Mouse (Mus musculus) ES-E14 (cell line): Measurements from ENCODE around the gene Tpm4. TPM values are rescaled to one million over a fixed set of nuclear protein-coding genes. Genes with fewer than 3 reads are reported as not detected.

Experiments used
- DNase-seq: peaks from one replicate; pipeline ENCODE4 v3.0.0-alpha.2; 2013; ENCODE audit warnings: low read depth, low spot score
- H3K27ac ChIP-seq: 2 replicates; pipeline ENCODE4 v1.5.1; 2012; ENCODE audit warnings: low read depth, mild to moderate bottlenecking, low read length, moderate library complexity, mixed read lengths; ENCODE audit not compliant: poor library complexity, insufficient read depth, severe bottlenecking
- H3K36me3 ChIP-seq: 2 replicates; pipeline ENCODE4 v1.6.1; 2012; ENCODE audit warnings: mild to moderate bottlenecking, low read length, moderate library complexity, mixed read lengths; ENCODE audit not compliant: control insufficient read depth, poor library complexity, insufficient read depth, severe bottlenecking
- H3K4me1 ChIP-seq, 2 experiments: fragments of 150-350 bp in 1 of 2; sonication (generic) in 1 of 2; 2 replicates each; pipeline ENCODE4 v1.6.1; 2012; ENCODE audit warnings: low read length in 2 of 2, mild to moderate bottlenecking in 1 of 2, mixed read lengths in 1 of 2; ENCODE audit not compliant: control insufficient read depth in 2 of 2, insufficient read depth in 2 of 2, poor library complexity in 1 of 2
- H3K4me3 ChIP-seq, 2 experiments: fragments of 150-350 bp in 1 of 2; sonication (generic) in 1 of 2; 2 replicates each; pipeline ENCODE4 v1.5.1; 2012; ENCODE audit warnings: low read length in 2 of 2, low read depth in 1 of 2, mild to moderate bottlenecking in 1 of 2, mixed read lengths in 1 of 2; ENCODE audit not compliant: insufficient read depth in 1 of 2, poor library complexity in 1 of 2, severe bottlenecking in 1 of 2
- H3K9ac ChIP-seq: 2 replicates; pipeline ENCODE4 v1.6.1; 2012; ENCODE audit warnings: low read depth, mild to moderate bottlenecking, low read length, mixed read lengths; ENCODE audit not compliant: poor library complexity, insufficient read depth, severe bottlenecking
- H3K9me3 ChIP-seq: fragments of 150-350 bp; sonication (generic); 2 replicates; pipeline ENCODE4 v1.6.1; 2012; ENCODE audit warnings: low read depth, mild to moderate bottlenecking, low read length; ENCODE audit not compliant: control insufficient read depth, insufficient read depth
- CHD2 ChIP-seq: IDR thresholded peaks from 2 replicates; pipeline ENCODE4 v1.6.1; 2014; ENCODE audit warnings: mild to moderate bottlenecking, low read depth, low read length, inconsistent platforms
- HCFC1 ChIP-seq: IDR thresholded peaks from 2 replicates; pipeline ENCODE4 v1.6.1; 2012; ENCODE audit warnings: low read length, inconsistent platforms, borderline replicate concordance; ENCODE audit not compliant: insufficient read depth
- MAFK ChIP-seq: IDR thresholded peaks from 2 replicates; pipeline ENCODE4 v1.6.1; 2014; ENCODE audit warnings: mild to moderate bottlenecking, low read depth, low read length, inconsistent platforms; ENCODE audit not compliant: insufficient read depth
- ZC3H11A ChIP-seq: IDR thresholded peaks from 2 replicates; pipeline ENCODE4 v1.6.1; 2012; ENCODE audit warnings: low read depth, mild to moderate bottlenecking, inconsistent platforms, low read length, borderline replicate concordance
- ZNF384 ChIP-seq: IDR thresholded peaks from 2 replicates; pipeline ENCODE4 v1.6.1; 2012; ENCODE audit warnings: low read depth, low read length, inconsistent platforms
- in situ Hi-C, 2 experiments: fragments of 600-800 bp; cut with MboI; formaldehyde crosslinking; loops; one replicate each; pipeline ENCODE4 v1.15.1; 2025; ENCODE audit warnings: low sequenced_read_pairs in 2 of 2, inconsistent platforms in 1 of 2; ENCODE audit not compliant: unreplicated experiment in 2 of 2
- total RNA-seq: library from RNA; depleted of rRNA; stranded (reverse); fragments of 300-350 nt; gene quantifications from 2 replicates; pipeline ENCODE4 v1.2.3, GENCODE M21; 2012

The Tpm4 gene
- total RNA-seq, 1 experiment, result 146 TPM

DNA sequence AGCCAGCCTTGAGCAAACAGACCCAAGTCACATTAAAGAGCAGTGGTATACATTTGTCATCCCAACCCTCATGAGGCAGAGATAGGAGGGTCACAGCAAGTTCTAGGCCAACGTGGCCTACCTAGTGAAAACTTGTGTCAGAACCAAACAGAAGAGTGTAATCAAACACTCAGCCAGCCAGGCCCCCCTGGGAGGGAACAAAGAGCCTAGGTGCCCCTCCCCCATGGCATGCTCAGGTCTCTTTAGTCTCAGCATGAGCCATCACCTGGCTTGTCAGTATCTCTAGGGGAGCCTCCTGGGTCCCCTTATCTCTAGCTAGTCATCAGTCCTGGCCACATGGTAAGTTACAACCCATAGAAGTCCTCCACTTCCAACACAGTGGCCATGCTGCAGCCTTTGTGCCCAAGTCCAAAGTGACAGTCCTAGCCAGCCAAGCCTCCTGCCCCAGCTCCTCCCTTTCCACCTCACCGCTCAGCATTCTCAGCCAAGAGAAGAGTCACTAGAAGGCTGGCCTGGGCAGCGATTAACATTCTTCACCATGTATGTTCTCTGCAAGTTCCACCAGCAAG is 35.0 kb downstream of the Tpm4 start:
- Histone ChIP-seq H3K27ac (no peak overlapping the region), H3K4me1 (peaks cover 0 to 3% of the 10 kb centered on the region in 2 experiments; a peak in 1 of 4 replicates), H3K4me3 (no peak overlapping the region), H3K9me3 (no peaks in the 10 kb centered on the region), H3K9ac (no peak overlapping the region), H3K36me3 (peaks cover 20% of the 10 kb centered on the region)
- no peak for TF ChIP-seq MAFK
- no peak for TF ChIP-seq HCFC1
- no peak for TF ChIP-seq ZNF384
- in situ Hi-C loops, result no loop called here
- DNase-seq, result no peak

- Histone ChIP-seq H3K36me3 (peaks cover 52% of the 10 kb centered on the region), H3K4me3 (no peak overlapping the region)
- DNase-seq, result peak; percentile 40
These were observed 42.7 kb downstream of the Tpm4 start for GRCm38 (mm10) chr8:72177346-72177925.

GRCm38 (mm10) chr8:72183554-72184202 is 48.9 kb downstream of the Tpm4 start:
- Histone ChIP-seq H3K36me3 (peaks cover 16% of the 10 kb centered on the region), H3K27ac (no peak overlapping the region), H3K4me3 (no peak overlapping the region), H3K9ac (no peak overlapping the region), H3K9me3 (no peaks in the 10 kb centered on the region), H3K4me1 (no peaks in the 10 kb centered on the region)
- in situ Hi-C loops, result no loop called here
- no peak for TF ChIP-seq ZC3H11A
- DNase-seq, result no peak

More at GRCm38 (mm10) chr8:72177346-72177925, 42.7 kb downstream of the Tpm4 start:
- no peaks in the 10 kb centered on the region for H3K9me3 ChIP-seq
- in situ Hi-C loops, result no loop called here
- H3K4me1 ChIP-seq, result no peaks in the 10 kb centered on the region
- H3K27ac ChIP-seq, result no peak overlapping the region
- H3K9ac ChIP-seq, result no peak overlapping the region
- TF ChIP-seq MAFK (no peak), ZC3H11A (0 out of 2 replicates have a peak, but pooled peaks have one; percentile 48), CHD2 (no peak)

DNA sequence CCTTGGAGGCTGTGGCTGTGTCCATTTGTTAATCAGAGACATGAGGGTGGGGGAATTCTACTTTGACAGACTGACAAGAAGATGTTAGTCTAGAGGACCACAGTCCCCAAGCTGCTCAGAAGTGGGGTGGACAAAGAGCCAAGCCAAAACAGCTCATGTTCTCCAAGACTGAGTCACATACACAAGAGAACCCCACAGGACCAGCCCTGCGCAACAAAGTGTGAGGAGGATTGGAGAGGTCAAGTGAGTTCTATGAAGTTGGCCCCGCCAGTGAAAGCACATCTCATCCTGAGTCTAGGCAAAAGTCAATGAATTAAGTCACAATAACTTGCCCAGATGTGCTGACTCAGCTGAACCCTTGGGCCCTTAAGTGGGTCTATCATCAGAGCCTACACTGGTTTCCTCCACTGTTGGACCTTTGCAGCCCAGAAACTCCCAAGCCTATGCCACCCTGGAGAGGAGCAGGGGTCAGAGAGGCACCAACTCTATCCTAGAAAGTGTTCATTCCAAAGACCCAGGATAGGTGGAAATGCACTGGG is 53.1 kb downstream of the Tpm4 start:
- TF ChIP-seq CHD2 (no peak), MAFK (peak; percentile 77)
- no peak overlapping the region for H3K27ac ChIP-seq
- no peak for DNase-seq
- H3K9ac ChIP-seq, result no peak overlapping the region
- no peaks in the 10 kb centered on the region for H3K9me3 ChIP-seq
- no peak overlapping the region for H3K4me3 ChIP-seq
- in situ Hi-C loops, result no loop called here
- H3K4me1 ChIP-seq, result no peaks in the 10 kb centered on the region
- no peaks in the 10 kb centered on the region for H3K36me3 ChIP-seq
